Mouse (Mus musculus) spleen, adult 2 months (tissue): ENCODE results near the gene Myom3. TPM values are rescaled to one million over a fixed set of nuclear protein-coding genes. Genes with fewer than 3 reads are reported as not detected.

ENCODE experiments used
- DNase-seq, 2 experiments: peaks; one replicate each; pipeline versions ENCODE4 v3.0.0 to v3.0.0-alpha.2; 2012 to 2021; ENCODE audit warnings: low spot score in 2 of 2, low read depth in 1 of 2
- H3K27ac ChIP-seq: fragments of 200-500 bp; 2 replicates; pipeline ENCODE4 v1.5.1; 2012; ENCODE audit warnings: low read length, inconsistent platforms; ENCODE audit not compliant: insufficient read depth
- H3K27me3 ChIP-seq: fragments of 200-500 bp; 2 replicates; pipeline ENCODE4 v1.6.1; 2012; ENCODE audit warnings: mild to moderate bottlenecking, moderate library complexity, low read length, inconsistent platforms; ENCODE audit not compliant: control insufficient read depth, insufficient read depth
- H3K36me3 ChIP-seq: fragments of 200-500 bp; 2 replicates; pipeline ENCODE4 v1.6.1; 2012; ENCODE audit warnings: mild to moderate bottlenecking, low read length, inconsistent platforms; ENCODE audit not compliant: control insufficient read depth, insufficient read depth
- H3K4me1 ChIP-seq: fragments of 200-500 bp; 2 replicates; pipeline ENCODE4 v1.6.1; 2011; ENCODE audit warnings: inconsistent platforms; ENCODE audit not compliant: control insufficient read depth, insufficient read depth, insufficient read length
- H3K4me3 ChIP-seq: fragments of 200-500 bp; 2 replicates; pipeline ENCODE4 v1.5.1; 2011; ENCODE audit warnings: mild to moderate bottlenecking, inconsistent platforms; ENCODE audit not compliant: insufficient read depth, insufficient read length; ENCODE audit errors: extremely low read depth
- CTCF ChIP-seq: fragments of 200-500 bp; IDR thresholded peaks from 2 replicates; pipeline ENCODE4 v1.5.1; 2011; ENCODE audit warnings: mild to moderate bottlenecking, inconsistent platforms; ENCODE audit not compliant: insufficient read depth, insufficient read length, insufficient replicate concordance; ENCODE audit errors: extremely low read depth
- POLR2A ChIP-seq: fragments of 200-500 bp; IDR thresholded peaks from 2 replicates; pipeline ENCODE4 v1.6.1; 2011; ENCODE audit warnings: low read depth, low read length, inconsistent platforms
- WGBS: fragments of 180-500 bp; shearing (Covaris S2); methylation state at CpG from one replicate; pipeline ENCODE4 v1.1.7; 2018; 5-methylcytosine and 5-hydroxymethylcytosine counted together
- polyA plus RNA-seq: library from polyadenylated mRNA; depleted of rRNA; stranded (reverse); fragments of >200 nt; gene quantifications from 2 replicates; pipeline ENCODE4 v1.2.3, GENCODE M21; 2012

Myom3 gene
- polyA plus RNA-seq, 1 experiment = 0.22 TPM

DNA sequence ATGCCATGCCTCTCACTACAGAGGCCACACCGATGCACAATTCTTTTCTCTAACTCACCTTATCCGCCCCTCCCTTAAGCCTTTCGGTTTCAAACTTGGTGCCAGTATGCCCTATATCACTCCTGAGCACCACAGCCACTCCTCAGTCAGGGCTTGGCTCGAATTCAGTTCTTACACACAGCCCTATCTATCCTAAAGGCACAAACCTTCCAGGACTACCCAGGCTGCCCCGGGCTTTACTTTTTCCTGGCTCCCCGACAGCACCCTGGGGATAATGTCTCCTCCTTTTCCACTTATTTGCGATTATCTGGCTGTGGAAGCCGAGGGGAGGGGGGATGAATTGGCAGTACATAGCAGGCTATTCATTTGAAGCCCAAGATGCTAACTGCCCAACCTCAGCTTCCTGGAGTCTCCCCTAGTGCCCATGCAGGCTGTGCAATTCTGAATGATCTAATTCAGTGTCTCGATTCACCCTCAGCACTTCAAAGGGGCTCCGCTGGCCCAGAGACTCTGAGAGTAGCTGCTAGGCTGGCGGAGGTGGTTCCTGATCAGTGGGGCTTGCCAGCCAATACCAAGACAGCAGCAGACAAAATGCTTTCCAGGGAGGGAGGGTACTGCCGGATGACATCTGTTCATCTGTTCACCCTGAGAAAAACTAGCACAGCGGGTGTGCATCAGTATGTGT lies 91.0 kb downstream of the Myom3 start:
- no peak overlapping the region for H3K4me3 ChIP-seq
- H3K4me1 ChIP-seq = peaks cover 4% of the 10 kb centered on the region; the same call in 1 of the 2 replicates
- peak overlapping the region; percentile 52; the same call in 1 of the 2 replicates for H3K27ac ChIP-seq
- no peaks in the 10 kb centered on the region for H3K36me3 ChIP-seq
- no peak for DNase-seq
- H3K27me3 ChIP-seq = no peaks in the 10 kb centered on the region
- 56% methylated on average over 13 of the region's 13 CpGs for WGBS
- TF ChIP-seq POLR2A (no peak), CTCF (no peak)

DNA sequence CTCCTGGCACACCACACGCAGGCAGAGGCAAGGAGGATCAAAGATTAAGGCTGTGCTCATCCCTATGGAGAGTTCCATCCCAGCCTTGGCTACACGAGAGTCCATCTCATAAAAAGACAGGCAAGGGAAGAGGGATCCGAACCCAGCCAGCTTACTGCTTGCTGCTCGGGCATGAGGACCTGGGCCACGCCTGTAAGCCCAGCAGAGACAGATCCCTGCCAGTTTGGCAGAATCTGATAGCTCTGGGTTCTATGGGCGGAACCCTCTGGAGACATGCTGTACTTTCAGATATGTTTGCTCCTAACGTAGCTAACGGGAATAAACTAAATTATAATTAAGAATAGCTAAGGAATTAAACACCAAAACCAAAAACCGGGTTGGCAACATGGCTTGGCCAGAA lies 92.4 kb downstream of the Myom3 start:
- no peak overlapping the region for H3K4me3 ChIP-seq
- TF ChIP-seq POLR2A (no peak), CTCF (no peak)
- H3K36me3 ChIP-seq = no peaks in the 10 kb centered on the region
- peak overlapping the region; percentile 37; the same call in 1 of the 2 replicates for H3K27ac ChIP-seq
- H3K27me3 ChIP-seq = no peaks in the 10 kb centered on the region
- 85% methylated on average over 9 of the region's 9 CpGs for WGBS
- H3K4me1 ChIP-seq = peaks cover 4% of the 10 kb centered on the region; the same call in 1 of the 2 replicates
- no peak for DNase-seq

DNA sequence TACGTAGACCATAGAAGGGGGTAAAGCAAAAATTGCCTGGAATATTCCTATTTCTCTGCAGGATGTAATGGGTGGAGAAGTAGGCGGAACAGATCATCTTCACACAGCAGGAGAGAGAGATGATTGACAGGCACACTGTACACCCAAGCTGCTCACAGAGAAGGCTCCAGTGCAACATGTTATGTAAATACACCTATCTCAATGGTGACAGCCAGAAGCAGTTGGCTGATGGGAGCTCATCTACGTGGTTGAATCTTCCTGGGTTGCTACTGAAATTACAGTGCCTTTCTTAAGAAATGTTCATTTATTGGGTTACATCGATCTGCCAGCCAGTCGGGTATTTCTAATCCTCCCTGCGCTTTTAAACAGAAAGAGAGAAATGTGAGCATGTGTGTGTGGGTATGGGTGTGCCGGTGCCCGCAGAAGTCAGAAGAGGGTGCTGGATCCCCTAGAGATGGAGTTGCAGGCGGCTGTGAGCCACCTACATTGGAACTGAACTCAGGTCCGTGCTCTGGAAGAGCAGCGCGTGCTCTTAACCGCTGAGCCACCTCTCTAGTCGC lies 94.6 kb downstream of the Myom3 start:
- Histone ChIP-seq H3K27me3 (no peaks in the 10 kb centered on the region), H3K36me3 (no peaks in the 10 kb centered on the region), H3K4me1 (peaks cover 6% of the 10 kb centered on the region; the same call in 1 of the 2 replicates), H3K27ac (no peak overlapping the region), H3K4me3 (no peak overlapping the region)
- TF ChIP-seq CTCF = no peak
- TF ChIP-seq POLR2A = no peak
- 94% methylated on average over 14 of the region's 14 CpGs for WGBS
- no peak for DNase-seq

DNA sequence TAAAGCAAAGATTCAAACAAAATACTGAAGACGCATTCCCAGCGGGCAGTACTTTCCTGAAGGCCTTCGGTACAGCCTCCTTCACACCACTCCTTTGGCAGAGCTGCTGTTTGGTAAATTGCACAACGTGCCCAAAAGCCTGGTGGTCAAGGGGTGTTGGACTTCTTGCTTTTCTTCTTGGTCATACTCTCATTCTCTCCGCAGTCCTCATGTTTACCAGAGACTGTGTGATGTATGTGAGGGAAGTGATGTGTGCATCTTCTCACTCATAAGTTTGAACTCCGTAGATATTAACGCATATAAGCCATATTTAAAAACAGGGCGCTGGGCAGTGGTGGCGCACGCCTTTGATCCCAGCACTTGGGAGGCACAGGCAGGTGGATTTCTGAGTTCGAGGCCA lies 95.1 kb downstream of the Myom3 start:
- DNase-seq = no peak
- no peak overlapping the region for H3K4me3 ChIP-seq
- WGBS = 85% methylated on average over 11 of the region's 11 CpGs
- no peaks in the 10 kb centered on the region for H3K27me3 ChIP-seq
- peaks cover 6% of the 10 kb centered on the region; the same call in 1 of the 2 replicates for H3K4me1 ChIP-seq
- no peaks in the 10 kb centered on the region for H3K36me3 ChIP-seq
- no peak for TF ChIP-seq POLR2A
- no peak for TF ChIP-seq CTCF
- no peak overlapping the region for H3K27ac ChIP-seq

DNA sequence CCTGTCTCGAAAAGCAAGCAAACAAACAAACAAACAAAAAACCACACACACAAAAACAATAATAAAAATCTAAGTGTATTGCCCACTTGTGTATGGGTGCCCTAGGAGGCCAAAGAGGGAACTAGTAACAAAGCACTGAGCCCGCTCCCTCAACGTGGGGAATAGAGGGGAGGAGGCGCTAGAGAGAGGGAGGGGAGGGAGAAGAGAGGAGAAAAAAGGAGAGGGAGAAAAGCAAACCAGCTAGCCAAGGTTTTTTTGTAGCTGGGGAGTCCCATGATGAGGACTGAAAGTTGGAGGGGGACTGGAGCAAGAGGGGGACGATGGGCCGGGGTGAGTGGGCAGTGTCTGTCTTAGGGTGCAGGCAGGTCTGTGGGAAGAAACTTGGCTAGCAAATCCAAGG lies 95.6 kb downstream of the Myom3 start:
- H3K4me3 ChIP-seq = peak overlapping the region; percentile 95
- no peak for TF ChIP-seq POLR2A
- no peak for TF ChIP-seq CTCF
- H3K36me3 ChIP-seq = no peaks in the 10 kb centered on the region
- H3K4me1 ChIP-seq = peaks cover 6% of the 10 kb centered on the region; the same call in 1 of the 2 replicates
- no peaks in the 10 kb centered on the region for H3K27me3 ChIP-seq
- 5% methylated on average over 6 of the region's 6 CpGs for WGBS
- H3K27ac ChIP-seq = peak overlapping the region; percentile 98
- no peak for DNase-seq

DNA sequence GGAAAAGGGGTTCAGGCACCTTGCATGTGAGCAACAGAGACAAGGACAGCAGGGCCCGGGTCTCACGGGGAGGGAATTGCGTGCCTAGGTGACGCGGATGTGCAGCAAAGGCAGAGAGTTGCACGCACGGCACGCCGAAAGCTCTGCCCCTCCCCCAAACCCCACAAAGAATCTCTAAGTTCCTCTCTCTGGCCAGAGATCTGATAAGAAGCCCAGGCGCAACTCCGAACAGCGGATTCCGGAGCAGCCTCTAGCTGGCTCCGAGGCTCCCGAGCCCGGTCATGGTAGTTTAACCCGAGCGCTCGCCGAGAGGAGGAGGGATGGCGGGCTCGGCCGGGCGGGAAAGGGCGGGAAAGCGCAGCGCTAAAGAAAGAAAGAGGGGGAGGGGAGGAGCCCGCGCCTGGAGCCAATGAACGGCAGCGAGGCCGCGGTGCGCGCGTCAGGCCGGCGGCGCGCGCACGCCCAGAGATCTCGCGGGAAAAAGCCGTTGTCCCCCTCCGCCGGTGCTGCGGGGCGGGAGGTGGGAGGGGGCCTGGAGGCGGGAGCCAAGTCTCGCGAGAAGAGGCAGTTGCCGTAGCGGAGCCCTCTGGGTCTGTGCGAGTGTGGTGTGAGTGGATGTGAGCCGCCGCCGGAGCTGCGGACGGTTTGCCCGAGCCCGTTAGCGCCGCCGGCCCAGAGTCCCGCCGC lies 96.2 kb downstream of the Myom3 start, which contains the start of gene Srsf10:
Gene Srsf10 (plus strand): TSS at position 212 of the 687 bp plus-strand sequence.
- under 1% methylated on average over 66 of the region's 67 CpGs for WGBS
- Histone ChIP-seq H3K27ac (peak within 1 kb of the TSS; percentile 98), H3K4me3 (peak within 1 kb of the TSS; percentile 95), H3K27me3 (no peaks in the 10 kb centered on the region), H3K36me3 (no peaks in the 10 kb centered on the region), H3K4me1 (peaks cover 6% of the 10 kb centered on the region; the same call in 1 of the 2 replicates)
- peak; percentile 95 to 97 for DNase-seq
- TF ChIP-seq POLR2A (peak; percentile 95), CTCF (no peak)
